Mouse (Mus musculus) lung, postnatal 0 days (tissue): ENCODE data around the gene Gm17359. TPM values are rescaled to one million over a fixed set of nuclear protein-coding genes. Genes with fewer than 3 reads are reported as not detected.

ENCODE experiments used
- ATAC-seq: fragments of 200-750 bp; cut with Nextera tagmentation; 2 replicates; pipeline ENCODE4 v1.8.0; 2017; ENCODE audit warnings: moderate library complexity
- DNase-seq: peaks from one replicate; pipeline ENCODE4 v3.0.0-alpha.2; 2016; ENCODE audit warnings: low spot score
- H3K27ac ChIP-seq: fragments of 300-500 bp; sonication (generic); 2 replicates; pipeline ENCODE4 v1.5.1; 2014; ENCODE audit warnings: antibody characterized with exemption, mild to moderate bottlenecking, low read length, mixed read lengths
- H3K27me3 ChIP-seq: fragments of 300-500 bp; sonication (generic); replicated peaks from 2 replicates; pipeline ENCODE4 v1.6.1; 2014; ENCODE audit warnings: low read length, mixed read lengths; ENCODE audit not compliant: insufficient read depth
- H3K36me3 ChIP-seq: fragments of 300-500 bp; sonication (generic); 2 replicates; pipeline ENCODE4 v1.6.1; 2014; ENCODE audit warnings: low read length, mixed read lengths; ENCODE audit not compliant: insufficient read depth
- H3K4me1 ChIP-seq: fragments of 300-500 bp; sonication (generic); 2 replicates; pipeline ENCODE4 v1.6.1; 2014; ENCODE audit warnings: antibody characterized with exemption, low read depth, low read length, mixed read lengths; ENCODE audit not compliant: insufficient read depth
- H3K4me2 ChIP-seq: fragments of 300-500 bp; sonication (generic); replicated peaks from 2 replicates; pipeline ENCODE4 v1.6.1; 2014; ENCODE audit warnings: low read depth, mild to moderate bottlenecking, low read length, moderate library complexity, mixed read lengths
- H3K4me3 ChIP-seq: fragments of 300-500 bp; sonication (generic); 2 replicates; pipeline ENCODE4 v1.5.1; 2014; ENCODE audit warnings: low read depth, low read length
- H3K9ac ChIP-seq: fragments of 300-500 bp; sonication (generic); replicated peaks from 2 replicates; pipeline ENCODE4 v1.6.1; 2014; ENCODE audit warnings: low read depth, mild to moderate bottlenecking
- H3K9me3 ChIP-seq: fragments of 300-500 bp; sonication (generic); 2 replicates; pipeline ENCODE4 v1.6.1; 2016; ENCODE audit warnings: low read length, mixed read lengths
- CTCF ChIP-seq: IDR thresholded peaks from 2 replicates; pipeline ENCODE4 v1.5.1; 2016; ENCODE audit warnings: antibody characterized with exemption, mild to moderate bottlenecking
- EP300 ChIP-seq: IDR thresholded peaks from 2 replicates; pipeline ENCODE4 v1.6.1; 2016; ENCODE audit warnings: antibody characterized with exemption, mild to moderate bottlenecking, control low read depth
- WGBS: fragments of 180-500 bp; shearing (Covaris S2); extraction: QIAGEN DNeasy Blood & Tissue Kit; methylation state at CpG from one replicate; pipeline ENCODE4 v1.1.7; 2014; 5-methylcytosine and 5-hydroxymethylcytosine counted together
- polyA plus RNA-seq: library from polyadenylated mRNA; unstranded; fragments of >200 nt; fragmentation: Nextera tagmentation; extraction: Ambion mirVana; gene quantifications from 2 replicates; pipeline ENCODE4 v1.2.1, GENCODE M21; 2015

Gm17359 gene
- polyA plus RNA-seq, 1 experiment from 2014 or later, result not detected

GRCm38 (mm10) chr3:79500279-79500678 lies 163.8 kb downstream of the Gm17359 start:
- TF ChIP-seq CTCF (no peak), EP300 (no peak)
- no peaks in the 10 kb centered on the region for H3K9me3 ChIP-seq
- no peak overlapping the region for H3K9ac ChIP-seq
- no peak overlapping the region for H3K4me2 ChIP-seq
- 55% methylated on average over 10 of the region's 10 CpGs for whole genome bisulfite sequencing
- ATAC-seq (no peak; the same call in 1 of the 2 replicates), DNase-seq (no peak)
- H3K27me3 ChIP-seq, result no peaks in the 10 kb centered on the region
- H3K36me3 ChIP-seq, result no peaks in the 10 kb centered on the region; the same call in 1 of the 2 replicates
- no peak overlapping the region for H3K27ac ChIP-seq
- H3K4me3 ChIP-seq, result no peak overlapping the region
- no peaks in the 10 kb centered on the region for H3K4me1 ChIP-seq

GRCm38 (mm10) chr3:79501166-79501728 lies 164.8 kb downstream of the Gm17359 start:
- H3K4me3 ChIP-seq, result no peak overlapping the region
- peaks cover 5% of the 10 kb centered on the region; the same call in 1 of the 2 replicates for H3K36me3 ChIP-seq
- H3K9me3 ChIP-seq, result no peaks in the 10 kb centered on the region
- WGBS, result 78% methylated on average over 2 of the region's 2 CpGs
- ATAC-seq (no peak), DNase-seq (no peak)
- no peak overlapping the region for H3K27ac ChIP-seq
- H3K4me2 ChIP-seq, result no peak overlapping the region
- TF ChIP-seq EP300, result no peak
- TF ChIP-seq CTCF, result no peak; the same call in 1 of the 2 replicates
- H3K27me3 ChIP-seq, result no peaks in the 10 kb centered on the region
- no peak overlapping the region for H3K9ac ChIP-seq
- no peaks in the 10 kb centered on the region for H3K4me1 ChIP-seq

Other genes with a start within 250 kb of the Gm17359 start
- 5.8 and 6.5 TPM in 2 replicates for gene Rapgef2, start 50.1 kb upstream of the Gm17359 start, polyA plus RNA-seq
- 3.5 and 4.2 TPM in 2 replicates for gene Fnip2, start 231.1 kb downstream of the Gm17359 start, polyA plus RNA-seq